Mouse (Mus musculus) heart, adult 2 months (tissue): ENCODE results near the gene Wdr54. TPM values are rescaled to one million over a fixed set of nuclear protein-coding genes. Genes with fewer than 3 reads are reported as not detected.
"Not testable (repeated sequence)": the region's sequence is repeated elsewhere in the genome, so short reads cannot be mapped to it uniquely, and the experiment has no call there.

Experiments
- DNase-seq, 2 experiments: peaks; one replicate each; pipeline ENCODE4 v3.0.0; 2021
- H3K27ac ChIP-seq: fragments of 200-600 bp; 2 replicates; pipeline ENCODE4 v1.8.1; 2022
- H3K27me3 ChIP-seq: fragments of 200-500 bp; 2 replicates; pipeline ENCODE4 v1.6.1; 2012; ENCODE audit warnings: mild to moderate bottlenecking, low read length, inconsistent platforms, mixed read lengths; ENCODE audit not compliant: control insufficient read depth, insufficient read depth
- H3K36me3 ChIP-seq: fragments of 200-500 bp; 2 replicates; pipeline ENCODE4 v1.6.1; 2012; ENCODE audit warnings: low read length, inconsistent platforms; ENCODE audit not compliant: control insufficient read depth, insufficient read depth
- H3K4me1 ChIP-seq: fragments of 200-500 bp; 2 replicates; pipeline ENCODE4 v1.6.1; 2011; ENCODE audit warnings: low read length; ENCODE audit not compliant: control insufficient read depth, insufficient read depth
- H3K4me3 ChIP-seq: fragments of 200-600 bp; 2 replicates; pipeline ENCODE4 v1.8.1; 2022
- H3K79me2 ChIP-seq: fragments of 200-500 bp; replicated peaks from 2 replicates; pipeline ENCODE4 v1.6.1; 2012; ENCODE audit warnings: mild to moderate bottlenecking, inconsistent platforms, low read length, moderate library complexity, mixed read lengths; ENCODE audit not compliant: control insufficient read depth, insufficient read depth
- H3K9ac ChIP-seq: fragments of 200-500 bp; 2 replicates; pipeline ENCODE4 v1.6.1; 2012; ENCODE audit warnings: low read depth, mild to moderate bottlenecking, control low read depth, inconsistent platforms, low read length, mixed read lengths
- CTCF ChIP-seq: fragments of 200-600 bp; IDR thresholded peaks from 2 replicates; pipeline ENCODE4 v1.8.1; 2022; ENCODE audit warnings: antibody characterized with exemption, mild to moderate bottlenecking, moderate library complexity
- EP300 ChIP-seq: fragments of 200-500 bp; IDR thresholded peaks from 2 replicates; pipeline ENCODE4 v1.6.1; 2011; ENCODE audit warnings: low read depth, low read length, control low read depth; ENCODE audit not compliant: insufficient read depth
- POLR2A ChIP-seq: fragments of 200-500 bp; IDR thresholded peaks from 2 replicates; pipeline ENCODE4 v1.6.1; 2011; ENCODE audit warnings: mild to moderate bottlenecking, low read depth, low read length, control low read depth; ENCODE audit not compliant: insufficient read depth
- WGBS: fragments of 180-500 bp; shearing (Covaris S2); methylation state at CpG from one replicate; pipeline ENCODE4 v1.1.7; 2018; 5-methylcytosine and 5-hydroxymethylcytosine counted together
- intact Hi-C: fragments of 180-260 bp; cut with DNase I; formaldehyde crosslinking; loops from one replicate; pipeline ENCODE4 v1.15.1; 2025
- polyA plus RNA-seq: library from polyadenylated mRNA; depleted of rRNA; stranded (reverse); fragments of >200 nt; gene quantifications from 2 replicates; pipeline ENCODE4 v1.2.3, GENCODE M21; 2012
- total RNA-seq, 2 experiments: library from RNA; stranded (reverse); gene quantifications; 2 replicates each; pipeline ENCODE4 v1.2.3; 2021

Gene Wdr54
- total and polyA plus RNA-seq, 3 experiments: 0.89 to 2.1 (median 1.3) TPM

GRCm38 (mm10) chr6:83165026-83165606, 8.9 kb upstream of the Wdr54 start:
- H3K27me3 ChIP-seq: peaks cover 2% of the 10 kb centered on the region; the same call in 1 of the 2 replicates
- H3K9ac ChIP-seq: peak overlapping the region; percentile 46; the same call in 1 of the 2 replicates
- H3K36me3 ChIP-seq: no peaks in the 10 kb centered on the region
- no peak for DNase-seq
- peak overlapping the region; percentile 95 for H3K4me3 ChIP-seq
- TF ChIP-seq EP300: no peak
- TF ChIP-seq CTCF: no peak
- peak; percentile 78; the same call in 1 of the 2 replicates for TF ChIP-seq POLR2A
- intact Hi-C loops: loop anchor here (2.0 to 5.0 kb wide), 3 partner anchors 40 to 112 kb away; partner anchors contain the start of genes Ino80b and Mogs
- peak overlapping the region; percentile 97 for H3K27ac ChIP-seq
- H3K4me1 ChIP-seq: peaks cover 6% of the 10 kb centered on the region; the same call in 1 of the 2 replicates
- H3K79me2 ChIP-seq: peaks cover 6% of the 10 kb centered on the region
- WGBS: 4% methylated on average over 6 of the region's 6 CpGs

- intact Hi-C loops: no loop called here
- Histone ChIP-seq H3K4me3 (peak overlapping the region; percentile 27), H3K36me3 (no peaks in the 10 kb centered on the region), H3K27me3 (peaks cover 2% of the 10 kb centered on the region; the same call in 1 of the 2 replicates), H3K4me1 (peaks cover 1% of the 10 kb centered on the region; the same call in 1 of the 2 replicates), H3K79me2 (0 out of 2 replicates have a peak, but pooled peaks cover 2% of the 10 kb centered on the region), H3K27ac (peak overlapping the region; percentile 12; the same call in 1 of the 2 replicates), H3K9ac (no peak overlapping the region)
- TF ChIP-seq POLR2A: no peak
- no peak for TF ChIP-seq EP300
- peak; percentile 72 for TF ChIP-seq CTCF
- WGBS: 1% methylated on average over 8 of the region's 8 CpGs
- peak; percentile 36 to 62 for DNase-seq
Observed at GRCm38 (mm10) chr6:83162701-83163100, 6.5 kb upstream of the Wdr54 start.

- peak overlapping the region; percentile 27 for H3K4me3 ChIP-seq
- DNase-seq: peak; percentile 61 to 65
- H3K9ac ChIP-seq: peak overlapping the region; percentile 27
- TF ChIP-seq EP300 (no peak), POLR2A (no peak)
- peaks cover 1% of the 10 kb centered on the region; the same call in 1 of the 2 replicates for H3K4me1 ChIP-seq
- H3K79me2 ChIP-seq: 0 out of 2 replicates have a peak, but pooled peaks cover 2% of the 10 kb centered on the region
- no peaks in the 10 kb centered on the region for H3K36me3 ChIP-seq
- intact Hi-C loops: loop anchor here (2.0 kb wide), 1 partner anchor 165 kb away; no protein-coding TSS in a partner anchor
- WGBS: 1% methylated on average over 49 of the region's 49 CpGs
- peak overlapping the region; percentile 12; the same call in 1 of the 2 replicates for H3K27ac ChIP-seq
- H3K27me3 ChIP-seq: peaks cover 2% of the 10 kb centered on the region; the same call in 1 of the 2 replicates
Observed at GRCm38 (mm10) chr6:83161921-83162641, 5.9 kb upstream of the Wdr54 start.

DNA sequence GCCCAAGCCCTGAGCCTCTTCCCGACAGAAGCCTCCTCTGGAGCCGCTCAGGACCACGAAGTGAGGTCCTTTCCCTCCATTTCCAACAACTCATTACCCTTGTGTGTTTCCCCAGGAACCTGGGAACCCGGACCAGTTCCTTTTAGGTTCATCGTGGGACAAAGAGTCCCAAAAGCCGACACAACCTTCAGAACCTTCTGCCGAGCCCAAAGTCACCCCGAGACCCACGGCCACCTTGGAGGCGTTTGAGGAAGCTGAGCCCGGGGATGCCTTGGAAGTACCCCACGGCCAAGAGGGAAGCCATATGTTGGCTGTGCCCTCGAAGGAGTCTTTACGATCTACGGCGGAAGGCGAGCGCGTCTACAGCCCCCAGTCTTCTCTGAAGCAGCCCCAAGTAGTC, 5.2 kb upstream of the Wdr54 start:
- Histone ChIP-seq H3K27me3 (peaks cover 2% of the 10 kb centered on the region; the same call in 1 of the 2 replicates), H3K4me1 (peaks cover 3% of the 10 kb centered on the region; the same call in 1 of the 2 replicates), H3K36me3 (no peaks in the 10 kb centered on the region), H3K4me3 (no peak overlapping the region), H3K79me2 (0 out of 2 replicates have a peak, but pooled peaks cover 2% of the 10 kb centered on the region), H3K9ac (no peak overlapping the region), H3K27ac (no peak overlapping the region)
- intact Hi-C loops: loop anchor here (2.0 kb wide), 1 partner anchor 165 kb away; no protein-coding TSS in a partner anchor
- 33% methylated on average over 19 of the region's 19 CpGs for WGBS
- TF ChIP-seq CTCF (no peak), EP300 (no peak), POLR2A (no peak)
- no peak for DNase-seq

DNA sequence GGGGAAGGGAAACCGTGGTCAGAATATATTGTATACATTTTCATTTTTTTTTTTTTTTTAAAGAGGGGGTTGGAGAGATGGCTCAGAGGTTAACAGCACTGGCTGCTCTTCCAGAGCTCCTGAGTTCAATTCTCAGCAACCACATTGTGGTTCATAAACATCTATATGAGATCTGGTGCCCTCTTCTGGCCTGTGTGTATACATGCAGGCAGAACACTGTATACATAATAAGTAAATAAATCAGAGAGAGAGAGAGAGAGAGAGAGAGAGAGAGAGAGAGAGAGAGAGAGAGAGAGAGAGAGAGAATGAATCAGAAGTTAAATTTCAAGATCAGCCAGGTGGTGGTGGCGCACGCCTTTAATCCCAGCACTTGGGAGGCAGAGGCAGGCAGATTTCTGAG, 3.3 kb upstream of the Wdr54 start:
- not testable (repeated sequence) for H3K27me3 ChIP-seq, H3K4me3 ChIP-seq, H3K27ac ChIP-seq, H3K79me2 ChIP-seq, DNase-seq, H3K9ac ChIP-seq, H3K4me1 ChIP-seq, H3K36me3 ChIP-seq
- peak; percentile 66 for TF ChIP-seq CTCF
- 25% methylated on average over 3 of the region's 3 CpGs for WGBS
- intact Hi-C loops: loop anchor here (2.0 kb wide), 3 partner anchors 19 to 53 kb away; no protein-coding TSS in a partner anchor
